Mouse (Mus musculus): ENCODE data around the gene Syndig1l. TPM values are rescaled to one million over a fixed set of nuclear protein-coding genes. Genes with fewer than 3 reads are reported as not detected.

Syndig1l gene
- 0.82 and 1.5 TPM in 2 replicates for polyA plus RNA-seq (2016; fragmentation: Nextera tagmentation; extraction: Ambion mirVana)

- Histone ChIP-seq H3K4me3 (peak within 1 kb of the TSS; percentile 62), H3K27ac (replicated peaks) (no peak within 1 kb of the TSS), H3K4me1 (0 out of 2 replicates have a peak, but pooled peaks cover 9% of the 10 kb centered on the region)
Observed at GRCm38 (mm10) chr12:84698319-84699081, at the start of gene Syndig1l. Syndig1l (minus strand) TSS chr12:84698831.

GRCm38 (mm10) chr12:84748134-84748533 lies 49.5 kb upstream of the Syndig1l start:
- Histone ChIP-seq H3K36me3 (no peaks in the 10 kb centered on the region), H3K4me3 (no peak overlapping the region), H3K4me2 (replicated peaks) (no peak overlapping the region), H3K4me1 (peaks cover 24% of the 10 kb centered on the region), H3K27me3 (peaks cover 15% of the 10 kb centered on the region; the same call in 1 of the 2 replicates), H3K9me3 (no peaks in the 10 kb centered on the region), H3K9ac (replicated peaks) (no peak overlapping the region), H3K27ac (replicated peaks) (no peak overlapping the region)
- 81% methylated on average over 3 of the region's 3 CpGs for WGBS
- no peak for ATAC-seq (ENCODE audit: low FRiP score, low read depth)

More at GRCm38 (mm10) chr12:84698319-84699081, at the start of gene Syndig1l:
- H3K9me3 ChIP-seq = no peaks in the 10 kb centered on the region
- WGBS = under 1% methylated on average over 61 of the region's 79 CpGs
- H3K9ac ChIP-seq (replicated peaks) = peak within 1 kb of the TSS; percentile 65
- no peaks in the 10 kb centered on the region for H3K36me3 ChIP-seq
- ATAC-seq (ENCODE audit: low FRiP score, low read depth) = peak; percentile 65
- H3K27me3 ChIP-seq = peaks cover 58% of the 10 kb centered on the region
- peak within 1 kb of the TSS; percentile 95 for H3K4me2 ChIP-seq (replicated peaks)

GRCm38 (mm10) chr12:84745700-84746099 lies 47.1 kb upstream of the Syndig1l start:
- H3K9me3 ChIP-seq = no peaks in the 10 kb centered on the region
- no peak overlapping the region for H3K4me3 ChIP-seq
- 0 out of 2 replicates have a peak, but pooled peaks cover 6% of the 10 kb centered on the region for H3K4me1 ChIP-seq
- no peak overlapping the region for H3K9ac ChIP-seq (replicated peaks)
- no peaks in the 10 kb centered on the region for H3K36me3 ChIP-seq
- 60% methylated on average over 4 of the region's 4 CpGs for WGBS
- peaks cover 12% of the 10 kb centered on the region; the same call in 1 of the 2 replicates for H3K27me3 ChIP-seq
- ATAC-seq (ENCODE audit: low FRiP score, low read depth) = no peak
- H3K4me2 ChIP-seq (replicated peaks) = no peak overlapping the region
- H3K27ac ChIP-seq (replicated peaks) = no peak overlapping the region

GRCm38 (mm10) chr12:84743496-84743895 lies 44.9 kb upstream of the Syndig1l start:
- Histone ChIP-seq H3K36me3 (no peaks in the 10 kb centered on the region), H3K27me3 (peaks cover 9% of the 10 kb centered on the region; the same call in 1 of the 2 replicates), H3K4me3 (no peak overlapping the region), H3K4me1 (0 out of 2 replicates have a peak, but pooled peaks cover 6% of the 10 kb centered on the region), H3K9me3 (no peaks in the 10 kb centered on the region), H3K27ac (replicated peaks) (no peak overlapping the region), H3K4me2 (replicated peaks) (no peak overlapping the region), H3K9ac (replicated peaks) (no peak overlapping the region)
- ATAC-seq (ENCODE audit: low FRiP score, low read depth) = no peak
- 86% methylated on average over 10 of the region's 10 CpGs for WGBS

GRCm38 (mm10) chr12:84733366-84733765 lies 34.7 kb upstream of the Syndig1l start:
- H3K4me1 ChIP-seq = peaks cover 4% of the 10 kb centered on the region; the same call in 1 of the 2 replicates
- H3K36me3 ChIP-seq = no peaks in the 10 kb centered on the region
- no peaks in the 10 kb centered on the region for H3K9me3 ChIP-seq
- no peak overlapping the region for H3K4me2 ChIP-seq (replicated peaks)
- no peak overlapping the region for H3K9ac ChIP-seq (replicated peaks)
- no peak for ATAC-seq (ENCODE audit: low FRiP score, low read depth)
- no peak overlapping the region for H3K27ac ChIP-seq (replicated peaks)
- H3K27me3 ChIP-seq = peaks cover 4% of the 10 kb centered on the region; the same call in 1 of the 2 replicates
- WGBS = 83% methylated on average over 13 of the region's 13 CpGs
- no peak overlapping the region for H3K4me3 ChIP-seq

GRCm38 (mm10) chr12:84728421-84728820 lies 29.8 kb upstream of the Syndig1l start:
- no peaks in the 10 kb centered on the region for H3K4me1 ChIP-seq
- no peak overlapping the region for H3K27ac ChIP-seq (replicated peaks)
- H3K4me2 ChIP-seq (replicated peaks) = no peak overlapping the region
- H3K36me3 ChIP-seq = no peaks in the 10 kb centered on the region
- no peak for ATAC-seq (ENCODE audit: low FRiP score, low read depth)
- H3K27me3 ChIP-seq = peaks cover 4% of the 10 kb centered on the region; the same call in 1 of the 2 replicates
- 94% methylated on average over 10 of the region's 10 CpGs for WGBS
- no peak overlapping the region for H3K9ac ChIP-seq (replicated peaks)
- no peaks in the 10 kb centered on the region for H3K9me3 ChIP-seq
- H3K4me3 ChIP-seq = no peak overlapping the region

GRCm38 (mm10) chr12:84727434-84727833 lies 28.8 kb upstream of the Syndig1l start:
- H3K27me3 ChIP-seq = no peaks in the 10 kb centered on the region
- no peak overlapping the region for H3K4me3 ChIP-seq
- no peak overlapping the region for H3K9ac ChIP-seq (replicated peaks)
- no peaks in the 10 kb centered on the region for H3K4me1 ChIP-seq
- no peak for ATAC-seq (ENCODE audit: low FRiP score, low read depth)
- H3K4me2 ChIP-seq (replicated peaks) = no peak overlapping the region
- no peak overlapping the region for H3K27ac ChIP-seq (replicated peaks)
- WGBS = 81% methylated on average over 5 of the region's 5 CpGs
- no peaks in the 10 kb centered on the region for H3K9me3 ChIP-seq
- H3K36me3 ChIP-seq = no peaks in the 10 kb centered on the region

- no peak overlapping the region for H3K4me2 ChIP-seq (replicated peaks)
- H3K9me3 ChIP-seq = no peaks in the 10 kb centered on the region
- ATAC-seq (ENCODE audit: low FRiP score, low read depth) = no peak
- H3K27ac ChIP-seq (replicated peaks) = no peak overlapping the region
- H3K4me1 ChIP-seq = no peaks in the 10 kb centered on the region
- H3K27me3 ChIP-seq = no peaks in the 10 kb centered on the region
- no peaks in the 10 kb centered on the region for H3K36me3 ChIP-seq
- no peak overlapping the region for H3K4me3 ChIP-seq
- WGBS = 65% methylated on average over 4 of the region's 4 CpGs
- no peak overlapping the region for H3K9ac ChIP-seq (replicated peaks)
Observed at GRCm38 (mm10) chr12:84726986-84727385, 28.4 kb upstream of the Syndig1l start.

- Histone ChIP-seq H3K9me3 (no peaks in the 10 kb centered on the region), H3K4me3 (no peak overlapping the region), H3K27ac (replicated peaks) (no peak overlapping the region), H3K9ac (replicated peaks) (no peak overlapping the region), H3K36me3 (no peaks in the 10 kb centered on the region), H3K27me3 (no peaks in the 10 kb centered on the region), H3K4me2 (replicated peaks) (no peak overlapping the region), H3K4me1 (no peaks in the 10 kb centered on the region)
- 93% methylated on average over 4 of the region's 4 CpGs for WGBS
- ATAC-seq (ENCODE audit: low FRiP score, low read depth) = no peak
Observed at GRCm38 (mm10) chr12:84726391-84726790, 27.8 kb upstream of the Syndig1l start.

- Histone ChIP-seq H3K36me3 (no peaks in the 10 kb centered on the region), H3K4me2 (replicated peaks) (no peak overlapping the region), H3K27ac (replicated peaks) (no peak overlapping the region), H3K27me3 (no peaks in the 10 kb centered on the region), H3K9ac (replicated peaks) (no peak overlapping the region), H3K4me3 (no peak overlapping the region), H3K4me1 (no peaks in the 10 kb centered on the region), H3K9me3 (no peaks in the 10 kb centered on the region)
- ATAC-seq (ENCODE audit: low FRiP score, low read depth) = no peak
- 84% methylated on average over 9 of the region's 9 CpGs for whole genome bisulfite sequencing
Observed at GRCm38 (mm10) chr12:84718462-84719244, 20.0 kb upstream of the Syndig1l start.

- ATAC-seq (ENCODE audit: low FRiP score, low read depth) = no peak
- 89% methylated on average over 6 of the region's 6 CpGs for WGBS
- no peaks in the 10 kb centered on the region for H3K36me3 ChIP-seq
Observed at GRCm38 (mm10) chr12:84714578-84714977, 15.9 kb upstream of the Syndig1l start.

More at GRCm38 (mm10) chr12:84714578-84714977, 15.9 kb upstream of the Syndig1l start:
- H3K27ac ChIP-seq (replicated peaks) = no peak overlapping the region
- H3K9me3 ChIP-seq = no peaks in the 10 kb centered on the region
- no peaks in the 10 kb centered on the region for H3K27me3 ChIP-seq
- H3K4me3 ChIP-seq = no peak overlapping the region
- no peak overlapping the region for H3K9ac ChIP-seq (replicated peaks)
- H3K4me2 ChIP-seq (replicated peaks) = no peak overlapping the region
- no peaks in the 10 kb centered on the region for H3K4me1 ChIP-seq

All from midbrain, embryonic 12.5 days (tissue).